Mouse (Mus musculus): Measurements from ENCODE around the gene Gdf5.

GRCm38 (mm10) chr2:155944685-155945084 is 482 bp downstream of the Gdf5 start:
- TF ChIP-seq POLR2A (IDR thresholded peaks at IDR 0.05; ENCODE audit: borderline replicate concordance, low read depth, low read length) (no peak), CTCF (IDR thresholded peaks at IDR 0.05; ENCODE audit: low read depth, low read length) (no peak)

Data from bone marrow macrophage, adult 2 months (primary cell).